Mouse (Mus musculus) midbrain, embryonic 12.5 days (tissue): ENCODE measurements around the gene Gcnt2. TPM values are rescaled to one million over a fixed set of nuclear protein-coding genes. Genes with fewer than 3 reads are reported as not detected.
A peak's percentile ranks its signal among the peaks of the same experiment; 100 is the strongest.

ENCODE experiments used
- ATAC-seq: fragments of 200-750 bp; cut with Nextera tagmentation; 2 replicates; pipeline ENCODE4 v1.8.0; 2017; ENCODE audit warnings: low read depth, moderate TSS enrichment, moderate library complexity; ENCODE audit not compliant: low FRiP score
- H3K27ac ChIP-seq: fragments of 300-500 bp; sonication (generic); replicated peaks from 2 replicates; pipeline ENCODE4 v1.5.1; 2016; ENCODE audit warnings: mild to moderate bottlenecking
- H3K27me3 ChIP-seq: fragments of 300-500 bp; sonication (generic); 2 replicates; pipeline ENCODE4 v1.6.1; 2016; ENCODE audit warnings: mild to moderate bottlenecking
- H3K36me3 ChIP-seq: fragments of 300-500 bp; sonication (generic); 2 replicates; pipeline ENCODE4 v1.6.1; 2016
- H3K4me1 ChIP-seq: fragments of 300-500 bp; sonication (generic); 2 replicates; pipeline ENCODE4 v1.6.1; 2016
- H3K4me2 ChIP-seq: fragments of 300-500 bp; sonication (generic); replicated peaks from 2 replicates; pipeline ENCODE4 v1.6.1; 2016; ENCODE audit warnings: mild to moderate bottlenecking, moderate library complexity
- H3K4me3 ChIP-seq: fragments of 300-500 bp; sonication (generic); 2 replicates; pipeline ENCODE4 v1.5.1; 2016; ENCODE audit warnings: mild to moderate bottlenecking
- H3K9ac ChIP-seq: fragments of 300-500 bp; sonication (generic); replicated peaks from 2 replicates; pipeline ENCODE4 v1.6.1; 2016; ENCODE audit warnings: mild to moderate bottlenecking, moderate library complexity
- H3K9me3 ChIP-seq: fragments of 300-500 bp; sonication (generic); 2 replicates; pipeline ENCODE4 v1.6.1; 2016; ENCODE audit warnings: mild to moderate bottlenecking
- WGBS: fragments of 180-500 bp; shearing (Covaris S2); methylation state at CpG from one replicate; pipeline ENCODE4 v1.1.7; 2016; 5-methylcytosine and 5-hydroxymethylcytosine counted together
- polyA plus RNA-seq: library from polyadenylated mRNA; unstranded; fragments of >200 nt; fragmentation: Nextera tagmentation; extraction: Ambion mirVana; gene quantifications from 2 replicates; pipeline ENCODE4 v1.2.1, GENCODE M21; 2016

The Gcnt2 gene
- 3.2 and 3.4 TPM in 2 replicates for polyA plus RNA-seq

GRCm38 (mm10) chr13:40859652-40860399 is at the start of gene Gcnt2:
Gcnt2 (plus strand) TSS chr13:40859754.
- H3K27me3 ChIP-seq, result peaks cover 3% of the 10 kb centered on the region; the same call in 1 of the 2 replicates
- no peak within 1 kb of the TSS for H3K9ac ChIP-seq
- H3K27ac ChIP-seq, result no peak within 1 kb of the TSS
- H3K4me3 ChIP-seq, result no peak within 1 kb of the TSS
- no peaks in the 10 kb centered on the region for H3K4me1 ChIP-seq
- H3K36me3 ChIP-seq, result no peaks in the 10 kb centered on the region
- WGBS, result 58% methylated on average over 22 of the region's 22 CpGs
- H3K4me2 ChIP-seq, result no peak within 1 kb of the TSS
- no peak for ATAC-seq
- H3K9me3 ChIP-seq, result no peaks in the 10 kb centered on the region

- no peaks in the 10 kb centered on the region for H3K4me1 ChIP-seq
- H3K4me2 ChIP-seq, result no peak overlapping the region
- H3K9me3 ChIP-seq, result no peaks in the 10 kb centered on the region
- no peak overlapping the region for H3K4me3 ChIP-seq
- ATAC-seq, result no peak
- H3K36me3 ChIP-seq, result no peaks in the 10 kb centered on the region
- no peak overlapping the region for H3K27ac ChIP-seq
- WGBS, result 59% methylated on average over 1 of the region's 1 CpGs
- H3K27me3 ChIP-seq, result no peaks in the 10 kb centered on the region
- no peak overlapping the region for H3K9ac ChIP-seq
Measured at GRCm38 (mm10) chr13:40820617-40821016, 38.9 kb upstream of the Gcnt2 start.

GRCm38 (mm10) chr13:40821911-40822310 is 37.6 kb upstream of the Gcnt2 start:
- no peaks in the 10 kb centered on the region for H3K9me3 ChIP-seq
- H3K9ac ChIP-seq, result no peak overlapping the region
- no peaks in the 10 kb centered on the region for H3K36me3 ChIP-seq
- no peak overlapping the region for H3K4me2 ChIP-seq
- 76% methylated on average over 2 of the region's 2 CpGs for WGBS
- H3K4me3 ChIP-seq, result no peak overlapping the region
- H3K27me3 ChIP-seq, result no peaks in the 10 kb centered on the region
- H3K4me1 ChIP-seq, result no peaks in the 10 kb centered on the region
- no peak overlapping the region for H3K27ac ChIP-seq
- ATAC-seq, result no peak

- WGBS, result 80% methylated on average over 10 of the region's 10 CpGs
- H3K36me3 ChIP-seq, result no peaks in the 10 kb centered on the region
- H3K4me1 ChIP-seq, result no peaks in the 10 kb centered on the region
- no peak overlapping the region for H3K9ac ChIP-seq
- no peaks in the 10 kb centered on the region for H3K27me3 ChIP-seq
- no peak for ATAC-seq
- H3K4me2 ChIP-seq, result no peak overlapping the region
- no peak overlapping the region for H3K27ac ChIP-seq
- H3K9me3 ChIP-seq, result no peaks in the 10 kb centered on the region
- no peak overlapping the region for H3K4me3 ChIP-seq
Measured at GRCm38 (mm10) chr13:40841146-40841787, 18.3 kb upstream of the Gcnt2 start.

- H3K27ac ChIP-seq, result no peak overlapping the region
- H3K36me3 ChIP-seq, result no peaks in the 10 kb centered on the region
- 32% methylated on average over 1 of the region's 1 CpGs for WGBS
- no peaks in the 10 kb centered on the region for H3K9me3 ChIP-seq
- H3K4me3 ChIP-seq, result no peak overlapping the region
- no peak overlapping the region for H3K9ac ChIP-seq
- H3K4me1 ChIP-seq, result no peaks in the 10 kb centered on the region
- ATAC-seq, result no peak
- no peak overlapping the region for H3K4me2 ChIP-seq
- no peaks in the 10 kb centered on the region for H3K27me3 ChIP-seq
Measured at GRCm38 (mm10) chr13:40842141-40842540, 17.4 kb upstream of the Gcnt2 start.

- no peak overlapping the region for H3K27ac ChIP-seq
- H3K4me3 ChIP-seq, result no peak overlapping the region
- WGBS, result 25% methylated on average over 5 of the region's 5 CpGs
- H3K9me3 ChIP-seq, result no peaks in the 10 kb centered on the region
- no peak overlapping the region for H3K4me2 ChIP-seq
- no peaks in the 10 kb centered on the region for H3K4me1 ChIP-seq
- no peaks in the 10 kb centered on the region for H3K36me3 ChIP-seq
- no peaks in the 10 kb centered on the region for H3K27me3 ChIP-seq
- ATAC-seq, result 0 out of 2 replicates have a peak, but pooled peaks have one; percentile 27
- H3K9ac ChIP-seq, result no peak overlapping the region
Measured at GRCm38 (mm10) chr13:40843418-40844067, 16.0 kb upstream of the Gcnt2 start.

GRCm38 (mm10) chr13:40844144-40844543 is 15.4 kb upstream of the Gcnt2 start:
- Histone ChIP-seq H3K9me3 (no peaks in the 10 kb centered on the region), H3K36me3 (no peaks in the 10 kb centered on the region), H3K27me3 (no peaks in the 10 kb centered on the region), H3K9ac (no peak overlapping the region), H3K27ac (no peak overlapping the region), H3K4me1 (no peaks in the 10 kb centered on the region), H3K4me3 (no peak overlapping the region), H3K4me2 (no peak overlapping the region)
- no peak for ATAC-seq
- WGBS, result 91% methylated on average over 5 of the region's 5 CpGs

- H3K27me3 ChIP-seq, result no peaks in the 10 kb centered on the region
- H3K4me3 ChIP-seq, result no peak overlapping the region
- no peak overlapping the region for H3K27ac ChIP-seq
- 67% methylated on average over 6 of the region's 6 CpGs for WGBS
- no peaks in the 10 kb centered on the region for H3K36me3 ChIP-seq
- H3K9ac ChIP-seq, result no peak overlapping the region
- no peaks in the 10 kb centered on the region for H3K9me3 ChIP-seq
- H3K4me2 ChIP-seq, result no peak overlapping the region
- no peak for ATAC-seq
- H3K4me1 ChIP-seq, result no peaks in the 10 kb centered on the region
Measured at GRCm38 (mm10) chr13:40845951-40846350, 13.6 kb upstream of the Gcnt2 start.

- Histone ChIP-seq H3K9ac (no peak overlapping the region), H3K27ac (no peak overlapping the region), H3K36me3 (no peaks in the 10 kb centered on the region), H3K4me1 (no peaks in the 10 kb centered on the region), H3K27me3 (no peaks in the 10 kb centered on the region), H3K9me3 (no peaks in the 10 kb centered on the region), H3K4me2 (no peak overlapping the region), H3K4me3 (no peak overlapping the region)
- ATAC-seq, result no peak
- 66% methylated on average over 9 of the region's 9 CpGs for WGBS
Measured at GRCm38 (mm10) chr13:40846375-40846774, 13.2 kb upstream of the Gcnt2 start.

GRCm38 (mm10) chr13:40847898-40848297 is 11.7 kb upstream of the Gcnt2 start:
- Histone ChIP-seq H3K36me3 (no peaks in the 10 kb centered on the region), H3K27me3 (no peaks in the 10 kb centered on the region), H3K9ac (no peak overlapping the region), H3K9me3 (no peaks in the 10 kb centered on the region), H3K4me1 (no peaks in the 10 kb centered on the region), H3K4me3 (no peak overlapping the region), H3K27ac (no peak overlapping the region), H3K4me2 (no peak overlapping the region)
- 89% methylated on average over 4 of the region's 4 CpGs for WGBS
- ATAC-seq, result no peak

GRCm38 (mm10) chr13:40850686-40851085 is 8.9 kb upstream of the Gcnt2 start:
- peaks cover 3% of the 10 kb centered on the region; the same call in 1 of the 2 replicates for H3K27me3 ChIP-seq
- H3K4me3 ChIP-seq, result no peak overlapping the region
- no peak overlapping the region for H3K27ac ChIP-seq
- H3K9me3 ChIP-seq, result no peaks in the 10 kb centered on the region
- H3K9ac ChIP-seq, result no peak overlapping the region
- no peaks in the 10 kb centered on the region for H3K36me3 ChIP-seq
- H3K4me2 ChIP-seq, result no peak overlapping the region
- no peak for ATAC-seq
- peaks cover 7% of the 10 kb centered on the region; the same call in 1 of the 2 replicates for H3K4me1 ChIP-seq
- 88% methylated on average over 6 of the region's 6 CpGs for WGBS

- H3K27me3 ChIP-seq, result peaks cover 3% of the 10 kb centered on the region; the same call in 1 of the 2 replicates
- H3K4me1 ChIP-seq, result peaks cover 7% of the 10 kb centered on the region; the same call in 1 of the 2 replicates
- H3K36me3 ChIP-seq, result no peaks in the 10 kb centered on the region
- no peak overlapping the region for H3K4me3 ChIP-seq
- H3K9me3 ChIP-seq, result no peaks in the 10 kb centered on the region
- H3K9ac ChIP-seq, result no peak overlapping the region
- no peak for ATAC-seq
- no peak overlapping the region for H3K4me2 ChIP-seq
- H3K27ac ChIP-seq, result no peak overlapping the region
- WGBS, result 62% methylated on average over 7 of the region's 7 CpGs
Measured at GRCm38 (mm10) chr13:40851281-40851680, 8.3 kb upstream of the Gcnt2 start.
